Mouse (Mus musculus) heart, embryonic 14.5 days (tissue): ENCODE results near the gene Gm21887. TPM values are rescaled to one million over a fixed set of nuclear protein-coding genes. Genes with fewer than 3 reads are reported as not detected.
"Not testable (repeated sequence)": the region's sequence is repeated elsewhere in the genome, so short reads cannot be mapped to it uniquely, and the experiment has no call there.

ENCODE experiments used
- ATAC-seq: fragments of 200-750 bp; cut with Nextera tagmentation; 2 replicates; pipeline ENCODE4 v1.8.0; 2017; ENCODE audit warnings: low read depth, moderate TSS enrichment; ENCODE audit not compliant: insufficient number of reproducible peaks, insufficient read depth, low FRiP score
- H3K27ac ChIP-seq, 2 experiments: fragments of 200-500 bp in 1 of 2; fragments of 300-500 bp in 1 of 2; sonication (generic) in 1 of 2; replicated peaks in 1 of 2; 2 replicates each; pipeline ENCODE4 v1.5.1; 2012 to 2014; ENCODE audit warnings: low read depth in 2 of 2, low read length in 2 of 2, control low read depth in 1 of 2, mild to moderate bottlenecking in 1 of 2, mixed read lengths in 1 of 2; ENCODE audit not compliant: control insufficient read depth in 1 of 2, insufficient read depth in 1 of 2
- H3K27me3 ChIP-seq: fragments of 300-500 bp; sonication (generic); 2 replicates; pipeline ENCODE4 v1.6.1; 2014; ENCODE audit warnings: mild to moderate bottlenecking, low read length, control low read depth; ENCODE audit not compliant: control insufficient read depth, insufficient read depth
- H3K36me3 ChIP-seq: fragments of 300-500 bp; sonication (generic); 2 replicates; pipeline ENCODE4 v1.6.1; 2014; ENCODE audit warnings: mild to moderate bottlenecking, control low read depth, low read length, mixed read lengths; ENCODE audit not compliant: control insufficient read depth, insufficient read depth
- H3K4me1 ChIP-seq, 2 experiments: fragments of 200-500 bp in 1 of 2; fragments of 300-500 bp in 1 of 2; sonication (generic) in 1 of 2; 2 replicates each; pipeline ENCODE4 v1.6.1; 2012 to 2014; ENCODE audit warnings: low read length in 2 of 2, control low read depth in 1 of 2, mixed read lengths in 1 of 2; ENCODE audit not compliant: control insufficient read depth in 2 of 2, insufficient read depth in 2 of 2
- H3K4me2 ChIP-seq: fragments of 300-500 bp; sonication (generic); 2 replicates; pipeline ENCODE4 v1.6.1; 2014; ENCODE audit warnings: mild to moderate bottlenecking, low read length
- H3K4me3 ChIP-seq, 2 experiments: fragments of 200-500 bp in 1 of 2; fragments of 300-500 bp in 1 of 2; sonication (generic) in 1 of 2; 2 replicates each; pipeline ENCODE4 v1.5.1; 2012 to 2014; ENCODE audit warnings: low read length in 2 of 2, mild to moderate bottlenecking in 2 of 2, control low read depth in 1 of 2, low read depth in 1 of 2, moderate library complexity in 1 of 2; ENCODE audit not compliant: control insufficient read depth in 1 of 2, insufficient read depth in 1 of 2
- H3K9ac ChIP-seq: fragments of 300-500 bp; sonication (generic); 2 replicates; pipeline ENCODE4 v1.6.1; 2014; ENCODE audit warnings: mild to moderate bottlenecking, low read length
- H3K9me3 ChIP-seq: fragments of 300-500 bp; sonication (generic); 2 replicates; pipeline ENCODE4 v1.6.1; 2016; ENCODE audit warnings: low read length, control low read depth; ENCODE audit not compliant: control insufficient read depth
- WGBS: fragments of 180-500 bp; shearing (Covaris S2); extraction: QIAGEN DNeasy Blood & Tissue Kit; methylation state at CpG from one replicate; pipeline ENCODE4 v1.1.7; 2014; 5-methylcytosine and 5-hydroxymethylcytosine counted together
- polyA plus RNA-seq: library from polyadenylated mRNA; unstranded; fragments of >200 nt; fragmentation: Nextera tagmentation; extraction: Ambion mirVana; gene quantifications from 2 replicates; pipeline ENCODE4 v1.2.1, GENCODE M21; 2014

Gene Gm21887
- polyA plus RNA-seq = 181 and 228 TPM in 2 replicates

GRCm38 (mm10) chrX:170009016-170009750 lies at the start of gene Gm21887:
Gene Gm21887 (plus strand): TSS chrX:170009659.
- ATAC-seq = peak; percentile 84
- peaks cover 52% of the 10 kb centered on the region for H3K9me3 ChIP-seq

GRCm38 (mm10) chrX:169969337-169969736 lies 40.1 kb upstream of the Gm21887 start:
- WGBS = 79% methylated on average over 1 of the region's 1 CpGs
- H3K4me2 ChIP-seq = no peak overlapping the region

More at GRCm38 (mm10) chrX:170009016-170009750, at the start of gene Gm21887:
- 61% methylated on average over 116 of the region's 118 CpGs for WGBS
- Histone ChIP-seq H3K4me3 (peak within 1 kb of the TSS; percentile 57 to 59), H3K4me2 (peak within 1 kb of the TSS; percentile 9; the same call in 1 of the 2 replicates), H3K9ac (peak within 1 kb of the TSS; percentile 77), H3K27ac (peak within 1 kb of the TSS; percentile 54 to 82), H3K36me3 (peaks cover 25% of the 10 kb centered on the region)
- H3K4me1 ChIP-seq, H3K27me3 ChIP-seq: not testable (repeated sequence)

DNA sequence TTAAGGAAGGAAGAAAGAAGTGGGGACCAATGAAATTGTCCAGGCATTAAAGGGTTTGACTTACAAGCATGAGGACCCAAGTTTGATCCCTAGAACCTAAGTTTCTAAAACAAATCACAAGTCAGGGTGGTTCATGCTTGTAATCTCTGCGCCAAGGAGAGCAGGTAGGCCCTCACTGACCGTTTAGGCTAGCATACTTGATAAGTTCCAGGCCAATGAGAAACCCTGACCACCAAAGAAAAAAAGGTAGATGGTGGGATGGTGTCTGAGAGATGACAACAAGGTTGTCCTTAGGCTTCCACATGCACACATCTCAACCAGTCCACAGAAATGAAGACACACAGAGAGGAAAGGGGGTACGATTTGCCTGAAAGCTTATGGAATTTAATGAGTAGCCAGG lies 39.7 kb upstream of the Gm21887 start:
- not testable (repeated sequence) for H3K27ac ChIP-seq

More at GRCm38 (mm10) chrX:169969337-169969736, 40.1 kb upstream of the Gm21887 start:
- H3K27me3 ChIP-seq = no peaks in the 10 kb centered on the region
- H3K4me3 ChIP-seq = no peak overlapping the region
- no peak overlapping the region for H3K9ac ChIP-seq
- ATAC-seq = no peak
- peaks cover 4% of the 10 kb centered on the region; the same call in 1 of the 2 replicates for H3K9me3 ChIP-seq
- peaks cover 4% of the 10 kb centered on the region; the same call in 1 of the 2 replicates for H3K36me3 ChIP-seq
- H3K4me1 ChIP-seq = no peaks in the 10 kb centered on the region
- no peak overlapping the region for H3K27ac ChIP-seq

GRCm38 (mm10) chrX:169970546-169970945 lies 38.9 kb upstream of the Gm21887 start:
- H3K36me3 ChIP-seq, H3K4me3 ChIP-seq, H3K9ac ChIP-seq, H3K4me2 ChIP-seq, ATAC-seq, H3K4me1 ChIP-seq, H3K9me3 ChIP-seq, H3K27me3 ChIP-seq, H3K27ac ChIP-seq: not testable (repeated sequence)
- WGBS = 83% methylated on average over 7 of the region's 7 CpGs

More for the DNA sequence above, 39.7 kb upstream of the Gm21887 start:
- not testable (repeated sequence) for H3K36me3 ChIP-seq, H3K4me3 ChIP-seq, H3K4me1 ChIP-seq, H3K4me2 ChIP-seq, H3K9ac ChIP-seq, H3K27me3 ChIP-seq, H3K9me3 ChIP-seq
- 0 out of 2 replicates have a peak, but pooled peaks have one; percentile 8 for ATAC-seq
- 73% methylated on average over 3 of the region's 3 CpGs for WGBS

GRCm38 (mm10) chrX:169971562-169971961 lies 37.9 kb upstream of the Gm21887 start:
- not testable (repeated sequence) for H3K36me3 ChIP-seq, H3K27ac ChIP-seq, H3K4me2 ChIP-seq, H3K9ac ChIP-seq, H3K27me3 ChIP-seq, ATAC-seq, H3K9me3 ChIP-seq, H3K4me1 ChIP-seq, H3K4me3 ChIP-seq
- WGBS = 83% methylated on average over 6 of the region's 6 CpGs

DNA sequence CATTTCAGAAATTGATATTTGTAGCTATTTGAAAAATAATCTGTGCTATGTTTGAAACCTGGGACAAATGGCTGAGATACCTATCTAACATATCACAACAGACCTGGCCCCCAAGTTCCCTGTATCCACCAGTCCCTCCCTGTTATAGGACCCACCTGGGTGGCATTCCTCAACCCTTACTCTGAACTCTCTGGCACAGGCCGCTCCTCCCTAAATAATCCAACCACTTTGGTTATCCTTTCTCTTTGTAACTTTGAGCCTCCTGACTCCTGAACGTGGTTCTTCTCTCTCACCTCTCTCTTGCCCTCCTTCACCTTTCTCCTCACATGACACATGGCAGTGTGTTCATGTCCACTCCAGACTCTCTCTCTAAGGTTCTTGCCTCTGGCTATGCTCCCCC lies 37.3 kb upstream of the Gm21887 start:
- peak; percentile 37; the same call in 1 of the 2 replicates for ATAC-seq
- H3K27me3 ChIP-seq, H3K9ac ChIP-seq, H3K9me3 ChIP-seq, H3K4me3 ChIP-seq, H3K36me3 ChIP-seq, H3K4me2 ChIP-seq, H3K4me1 ChIP-seq: not testable (repeated sequence)
- H3K27ac ChIP-seq = peak overlapping the region; percentile 5 to 51; a peak in 1 of 4 replicates
- WGBS = 55% methylated on average over 2 of the region's 2 CpGs

DNA sequence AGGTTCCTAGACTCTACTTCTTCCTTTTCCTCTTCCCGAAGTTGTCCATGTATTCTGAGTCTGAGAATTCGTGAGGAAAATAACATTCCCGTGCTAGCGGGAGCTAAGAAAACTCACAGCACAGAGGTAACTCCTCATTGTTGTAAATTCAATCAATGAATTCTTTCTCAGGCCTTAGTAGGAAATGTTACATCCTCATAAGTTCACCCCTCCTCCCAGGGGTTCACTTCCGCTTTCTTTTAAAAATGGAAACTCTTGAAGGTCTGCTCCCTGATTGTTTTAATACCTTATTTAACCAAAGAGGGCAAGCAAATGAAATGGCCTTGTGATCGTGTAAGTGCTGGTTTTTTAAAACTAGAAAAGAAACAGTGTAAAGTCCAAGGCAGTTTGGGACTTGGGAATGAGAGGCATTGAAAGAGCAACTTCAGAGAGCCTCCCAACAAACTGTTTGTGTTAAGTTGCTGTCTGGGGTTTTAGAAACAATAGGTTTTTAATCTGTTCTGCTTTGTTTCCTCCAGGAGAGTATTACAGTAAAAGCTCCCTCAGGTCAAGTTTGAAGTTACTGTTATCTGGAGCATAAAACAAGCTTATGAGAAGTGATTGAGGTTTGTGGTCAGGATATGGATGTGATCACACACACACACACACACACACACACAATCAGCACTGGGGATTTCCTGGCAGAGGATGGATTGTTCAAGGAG lies 36.5 kb upstream of the Gm21887 start:
- not testable (repeated sequence) for ATAC-seq, H3K4me2 ChIP-seq, H3K4me1 ChIP-seq, H3K9me3 ChIP-seq, H3K9ac ChIP-seq, H3K4me3 ChIP-seq, H3K27me3 ChIP-seq, H3K36me3 ChIP-seq
- WGBS = 67% methylated on average over 6 of the region's 6 CpGs
- peak overlapping the region in 1 of 2 experiments; percentile 51; a peak in 2 of 4 replicates for H3K27ac ChIP-seq
